Mouse (Mus musculus) brain, embryonic 14.5 days (tissue): ENCODE results near the gene Hsf2bp.

Source experiments
- CTCF ChIP-seq: fragments of 200-500 bp; IDR thresholded peaks from 2 replicates; pipeline ENCODE4 v1.5.1; 2012; ENCODE audit warnings: inconsistent platforms, mild to moderate bottlenecking, moderate library complexity, borderline replicate concordance; ENCODE audit not compliant: insufficient read depth, insufficient read length; ENCODE audit errors: extremely low read depth
- POLR2A ChIP-seq: fragments of 200-500 bp; IDR thresholded peaks from 2 replicates; pipeline ENCODE4 v1.6.1; 2012; ENCODE audit warnings: mild to moderate bottlenecking, inconsistent platforms, borderline replicate concordance; ENCODE audit not compliant: poor library complexity, insufficient read depth, insufficient read length, severe bottlenecking; ENCODE audit errors: extremely low read depth

DNA sequence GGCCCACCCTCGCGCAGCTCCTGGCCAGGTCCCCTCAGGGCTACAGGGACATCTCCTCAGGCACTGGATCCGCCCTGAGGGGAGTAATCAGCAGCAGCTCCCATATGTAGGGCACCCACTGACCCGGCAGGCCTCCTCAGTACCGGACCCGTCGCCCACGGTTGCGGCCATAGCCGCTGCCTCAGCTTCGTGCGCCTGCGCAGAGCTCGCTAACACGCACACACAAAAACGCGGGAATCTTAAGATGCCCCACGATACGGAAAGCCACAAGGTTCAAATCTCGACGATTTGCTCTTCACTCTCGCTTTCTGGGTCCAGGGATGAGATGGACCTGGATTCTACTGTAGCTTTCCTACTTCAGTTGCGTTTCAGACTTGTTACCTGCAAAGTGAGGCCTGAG lies 1.8 kb downstream of the Hsf2bp start:
- TF ChIP-seq CTCF (no peak), POLR2A (no peak)
